Mouse (Mus musculus) gastrocnemius, postnatal 10 days (tissue): ENCODE results near the gene Dusp1. TPM values are rescaled to one million over a fixed set of nuclear protein-coding genes. Genes with fewer than 3 reads are reported as not detected.

ENCODE experiments used
- DNase-seq: peaks from one replicate; pipeline ENCODE4 v3.0.0; 2021; ENCODE audit warnings: mixed read lengths
- total RNA-seq, 2 experiments: library from RNA; stranded (reverse); gene quantifications; 2 replicates each; pipeline ENCODE4 v1.2.3; 2021

The Dusp1 gene
- total RNA-seq, 2 experiments from 2014 or later: 40.3 to 43.3 TPM

- DNase-seq: no peak
These were observed 39.2 kb downstream of the Dusp1 start for GRCm38 (mm10) chr17:26522711-26523110.

- no peak for DNase-seq
These were observed 43.6 kb downstream of the Dusp1 start for GRCm38 (mm10) chr17:26518306-26518705.

GRCm38 (mm10) chr17:26515675-26516074 is 46.3 kb downstream of the Dusp1 start:
- no peak for DNase-seq

- DNase-seq: no peak
These were observed 47.3 kb downstream of the Dusp1 start for GRCm38 (mm10) chr17:26514581-26515030.

GRCm38 (mm10) chr17:26513459-26514290 is 48.3 kb downstream of the Dusp1 start:
- no peak for DNase-seq

- DNase-seq: no peak
These were observed 49.0 kb downstream of the Dusp1 start for GRCm38 (mm10) chr17:26512961-26513360.

GRCm38 (mm10) chr17:26511816-26512774 is 49.8 kb downstream of the Dusp1 start:
- no peak for DNase-seq

- DNase-seq: no peak
These were observed 50.7 kb downstream of the Dusp1 start for GRCm38 (mm10) chr17:26511256-26511655.

GRCm38 (mm10) chr17:26510146-26511045 is 51.5 kb downstream of the Dusp1 start:
- DNase-seq: no peak

- DNase-seq: peak; percentile 83
These were observed 52.8 kb downstream of the Dusp1 start for GRCm38 (mm10) chr17:26508961-26509771.

- peak; percentile 98 for DNase-seq
These were observed 53.5 kb downstream of the Dusp1 start for GRCm38 (mm10) chr17:26508345-26508960.

GRCm38 (mm10) chr17:26507966-26508344 is 54.0 kb downstream of the Dusp1 start:
- DNase-seq: peak; percentile 90

- DNase-seq: peak; percentile 40
These were observed 54.7 kb downstream of the Dusp1 start for GRCm38 (mm10) chr17:26506997-26507871.

GRCm38 (mm10) chr17:26506031-26506641 is 55.8 kb downstream of the Dusp1 start:
- no peak for DNase-seq

- DNase-seq: no peak
These were observed 56.7 kb downstream of the Dusp1 start for GRCm38 (mm10) chr17:26505181-26505581.

GRCm38 (mm10) chr17:26503981-26504671 is 57.8 kb downstream of the Dusp1 start:
- no peak for DNase-seq

GRCm38 (mm10) chr17:26502808-26503671 is 58.9 kb downstream of the Dusp1 start:
- DNase-seq: no peak
